Mouse (Mus musculus): ENCODE results near the gene Plbd1. TPM values are rescaled to one million over a fixed set of nuclear protein-coding genes. Genes with fewer than 3 reads are reported as not detected.
A peak's percentile ranks its signal among the peaks of the same experiment; 100 is the strongest.

Gene Plbd1
- 2.5 and 2.9 TPM in 2 replicates for polyA plus RNA-seq (2014; fragmentation: Nextera tagmentation; extraction: Ambion mirVana)

GRCm38 (mm10) chr6:136661706-136662016 lies at the start of gene Plbd1:
Plbd1 (minus strand) TSS chr6:136661928.
- Histone ChIP-seq H3K4me2 (replicated peaks) (peak within 1 kb of the TSS; percentile 42), H3K36me3 (replicated peaks; ENCODE audit: control insufficient read depth, insufficient read depth) (no peaks in the 10 kb centered on the region), H3K4me1 (replicated peaks; ENCODE audit: control insufficient read depth, insufficient read depth, low read length) (no peaks in the 10 kb centered on the region), H3K9me3 (ENCODE audit: control insufficient read depth, low read length) (no peaks in the 10 kb centered on the region), H3K4me3 (replicated peaks; ENCODE audit: low read length) (peak within 1 kb of the TSS; percentile 20; the same call in 1 of the 2 replicates), H3K9ac (no peak within 1 kb of the TSS), H3K27ac (no peak within 1 kb of the TSS), H3K27me3 (ENCODE audit: control insufficient read depth, insufficient read depth, low read length) (peaks cover 28% of the 10 kb centered on the region)
- 3% methylated on average over 19 of the region's 19 CpGs for WGBS
- ATAC-seq (ENCODE audit: low FRiP score) (no peak), DNase-seq (ENCODE audit: low spot score) (no peak)

- no peak overlapping the region for H3K27ac ChIP-seq
- no peak overlapping the region for H3K4me3 ChIP-seq (replicated peaks; ENCODE audit: low read length)
- no peaks in the 10 kb centered on the region for H3K9me3 ChIP-seq (ENCODE audit: control insufficient read depth, low read length)
- no peaks in the 10 kb centered on the region for H3K36me3 ChIP-seq (replicated peaks; ENCODE audit: control insufficient read depth, insufficient read depth)
- no peaks in the 10 kb centered on the region for H3K4me1 ChIP-seq (replicated peaks; ENCODE audit: control insufficient read depth, insufficient read depth, low read length)
- WGBS = 89% methylated on average over 5 of the region's 5 CpGs
- no peak for DNase-seq (ENCODE audit: low spot score)
- no peak overlapping the region for H3K9ac ChIP-seq
- H3K27me3 ChIP-seq (ENCODE audit: control insufficient read depth, insufficient read depth, low read length) = no peaks in the 10 kb centered on the region
- H3K4me2 ChIP-seq (replicated peaks) = no peak overlapping the region
- no peak for ATAC-seq (ENCODE audit: low FRiP score)
Observed at GRCm38 (mm10) chr6:136710408-136710807, 48.7 kb upstream of the Plbd1 start.

GRCm38 (mm10) chr6:136708597-136708996 lies 46.9 kb upstream of the Plbd1 start:
- H3K9ac ChIP-seq = no peak overlapping the region
- no peaks in the 10 kb centered on the region for H3K4me1 ChIP-seq (replicated peaks; ENCODE audit: control insufficient read depth, insufficient read depth, low read length)
- no peak overlapping the region for H3K4me2 ChIP-seq (replicated peaks)
- H3K27ac ChIP-seq = no peak overlapping the region
- no peak for DNase-seq (ENCODE audit: low spot score)
- no peaks in the 10 kb centered on the region for H3K27me3 ChIP-seq (ENCODE audit: control insufficient read depth, insufficient read depth, low read length)
- no peaks in the 10 kb centered on the region for H3K36me3 ChIP-seq (replicated peaks; ENCODE audit: control insufficient read depth, insufficient read depth)
- no peaks in the 10 kb centered on the region for H3K9me3 ChIP-seq (ENCODE audit: control insufficient read depth, low read length)
- 93% methylated on average over 6 of the region's 6 CpGs for WGBS
- H3K4me3 ChIP-seq (replicated peaks; ENCODE audit: low read length) = no peak overlapping the region
- no peak for ATAC-seq (ENCODE audit: low FRiP score)

- Histone ChIP-seq H3K27me3 (ENCODE audit: control insufficient read depth, insufficient read depth, low read length) (no peaks in the 10 kb centered on the region), H3K36me3 (replicated peaks; ENCODE audit: control insufficient read depth, insufficient read depth) (no peaks in the 10 kb centered on the region), H3K9me3 (ENCODE audit: control insufficient read depth, low read length) (no peaks in the 10 kb centered on the region), H3K4me2 (replicated peaks) (no peak overlapping the region), H3K4me1 (replicated peaks; ENCODE audit: control insufficient read depth, insufficient read depth, low read length) (no peaks in the 10 kb centered on the region), H3K9ac (no peak overlapping the region), H3K4me3 (replicated peaks; ENCODE audit: low read length) (no peak overlapping the region), H3K27ac (no peak overlapping the region)
- ATAC-seq (ENCODE audit: low FRiP score) (no peak), DNase-seq (ENCODE audit: low spot score) (no peak)
- 87% methylated on average over 3 of the region's 3 CpGs for WGBS
Observed at GRCm38 (mm10) chr6:136701878-136702277, 40.1 kb upstream of the Plbd1 start.

- no peaks in the 10 kb centered on the region for H3K27me3 ChIP-seq (ENCODE audit: control insufficient read depth, insufficient read depth, low read length)
- H3K27ac ChIP-seq = no peak overlapping the region
- H3K9ac ChIP-seq = no peak overlapping the region
- no peaks in the 10 kb centered on the region for H3K4me1 ChIP-seq (replicated peaks; ENCODE audit: control insufficient read depth, insufficient read depth, low read length)
- ATAC-seq (ENCODE audit: low FRiP score) (no peak), DNase-seq (ENCODE audit: low spot score) (no peak)
- 91% methylated on average over 5 of the region's 5 CpGs for WGBS
- H3K4me3 ChIP-seq (replicated peaks; ENCODE audit: low read length) = no peak overlapping the region
- no peaks in the 10 kb centered on the region for H3K9me3 ChIP-seq (ENCODE audit: control insufficient read depth, low read length)
- H3K36me3 ChIP-seq (replicated peaks; ENCODE audit: control insufficient read depth, insufficient read depth) = no peaks in the 10 kb centered on the region
- no peak overlapping the region for H3K4me2 ChIP-seq (replicated peaks)
Observed at GRCm38 (mm10) chr6:136701185-136701584, 39.5 kb upstream of the Plbd1 start.

- DNase-seq (ENCODE audit: low spot score) (no peak), ATAC-seq (ENCODE audit: low FRiP score) (no peak)
- Histone ChIP-seq H3K27ac (no peak overlapping the region), H3K9me3 (ENCODE audit: control insufficient read depth, low read length) (no peaks in the 10 kb centered on the region), H3K4me2 (replicated peaks) (no peak overlapping the region), H3K27me3 (ENCODE audit: control insufficient read depth, insufficient read depth, low read length) (no peaks in the 10 kb centered on the region), H3K4me1 (replicated peaks; ENCODE audit: control insufficient read depth, insufficient read depth, low read length) (no peaks in the 10 kb centered on the region), H3K36me3 (replicated peaks; ENCODE audit: control insufficient read depth, insufficient read depth) (no peaks in the 10 kb centered on the region), H3K4me3 (replicated peaks; ENCODE audit: low read length) (no peak overlapping the region), H3K9ac (no peak overlapping the region)
- 94% methylated on average over 6 of the region's 6 CpGs for WGBS
Observed at GRCm38 (mm10) chr6:136691314-136691713, 29.6 kb upstream of the Plbd1 start.

GRCm38 (mm10) chr6:136690527-136690926 lies 28.8 kb upstream of the Plbd1 start:
- no peak for ATAC-seq (ENCODE audit: low FRiP score)
- Histone ChIP-seq H3K36me3 (replicated peaks; ENCODE audit: control insufficient read depth, insufficient read depth) (no peaks in the 10 kb centered on the region), H3K4me2 (replicated peaks) (no peak overlapping the region), H3K4me3 (replicated peaks; ENCODE audit: low read length) (no peak overlapping the region), H3K9me3 (ENCODE audit: control insufficient read depth, low read length) (no peaks in the 10 kb centered on the region), H3K9ac (no peak overlapping the region), H3K27me3 (ENCODE audit: control insufficient read depth, insufficient read depth, low read length) (no peaks in the 10 kb centered on the region), H3K27ac (no peak overlapping the region), H3K4me1 (replicated peaks; ENCODE audit: control insufficient read depth, insufficient read depth, low read length) (no peaks in the 10 kb centered on the region)
- 89% methylated on average over 5 of the region's 5 CpGs for WGBS
- no peak for DNase-seq (ENCODE audit: low spot score)

- 78% methylated on average over 15 of the region's 15 CpGs for WGBS
- Histone ChIP-seq H3K27me3 (ENCODE audit: control insufficient read depth, insufficient read depth, low read length) (no peaks in the 10 kb centered on the region), H3K27ac (no peak overlapping the region), H3K4me2 (replicated peaks) (no peak overlapping the region), H3K9me3 (ENCODE audit: control insufficient read depth, low read length) (no peaks in the 10 kb centered on the region), H3K4me1 (replicated peaks; ENCODE audit: control insufficient read depth, insufficient read depth, low read length) (no peaks in the 10 kb centered on the region), H3K9ac (no peak overlapping the region), H3K4me3 (replicated peaks; ENCODE audit: low read length) (no peak overlapping the region), H3K36me3 (replicated peaks; ENCODE audit: control insufficient read depth, insufficient read depth) (no peaks in the 10 kb centered on the region)
- ATAC-seq (ENCODE audit: low FRiP score) = no peak
- DNase-seq (ENCODE audit: low spot score) = no peak
Observed at GRCm38 (mm10) chr6:136689790-136690413, 28.2 kb upstream of the Plbd1 start.

GRCm38 (mm10) chr6:136685433-136685832 lies 23.7 kb upstream of the Plbd1 start:
- Histone ChIP-seq H3K9me3 (ENCODE audit: control insufficient read depth, low read length) (no peaks in the 10 kb centered on the region), H3K4me2 (replicated peaks) (no peak overlapping the region), H3K9ac (no peak overlapping the region), H3K27me3 (ENCODE audit: control insufficient read depth, insufficient read depth, low read length) (no peaks in the 10 kb centered on the region), H3K4me1 (replicated peaks; ENCODE audit: control insufficient read depth, insufficient read depth, low read length) (no peaks in the 10 kb centered on the region), H3K36me3 (replicated peaks; ENCODE audit: control insufficient read depth, insufficient read depth) (no peaks in the 10 kb centered on the region), H3K4me3 (replicated peaks; ENCODE audit: low read length) (no peak overlapping the region), H3K27ac (no peak overlapping the region)
- no peak for ATAC-seq (ENCODE audit: low FRiP score)
- WGBS = 75% methylated on average over 5 of the region's 5 CpGs
- DNase-seq (ENCODE audit: low spot score) = no peak
